Mouse (Mus musculus): ENCODE measurements around the gene Alox15. TPM values are rescaled to one million over a fixed set of nuclear protein-coding genes. Genes with fewer than 3 reads are reported as not detected.

Alox15 gene
- total RNA-seq, 1 experiment = 1.7 TPM

GRCm38 (mm10) chr11:70308296-70308695, 43.5 kb downstream of the Alox15 start:
- Histone ChIP-seq H3K4me3 (ENCODE audit: insufficient read depth in 1 of 2, low read depth in 1 of 2, low read length in 2 of 2, poor library complexity in 1 of 2, severe bottlenecking in 1 of 2) (no peak overlapping the region), H3K9me3 (ENCODE audit: control insufficient read depth, insufficient read depth, low read depth, low read length) (no peaks in the 10 kb centered on the region), H3K27ac (ENCODE audit: insufficient read depth, low read depth, low read length, poor library complexity, severe bottlenecking) (no peak overlapping the region), H3K9ac (ENCODE audit: insufficient read depth, low read depth, low read length, poor library complexity, severe bottlenecking) (no peak overlapping the region), H3K4me1 (ENCODE audit: control insufficient read depth in 2 of 2, insufficient read depth in 2 of 2, low read length in 2 of 2, poor library complexity in 1 of 2) (no peaks in the 10 kb centered on the region), H3K36me3 (ENCODE audit: control insufficient read depth, insufficient read depth, low read length, poor library complexity, severe bottlenecking) (no peaks in the 10 kb centered on the region)
- TF ChIP-seq HCFC1 (IDR thresholded peaks at IDR 0.05; ENCODE audit: borderline replicate concordance, insufficient read depth, low read length) (no peak), ZNF384 (IDR thresholded peaks at IDR 0.05; ENCODE audit: low read depth, low read length) (peak; percentile 43; the same call in 1 of the 2 replicates)
- peak; percentile 26 for DNase-seq (ENCODE audit: low read depth, low spot score)
- in situ Hi-C loops (cut with MboI; ENCODE audit: low sequenced_read_pairs in 2 of 2, unreplicated experiment in 2 of 2) = no loop called here

GRCm38 (mm10) chr11:70306159-70306558, 45.7 kb downstream of the Alox15 start:
- no peak overlapping the region for H3K4me3 ChIP-seq (ENCODE audit: insufficient read depth in 1 of 2, low read depth in 1 of 2, low read length in 2 of 2, poor library complexity in 1 of 2, severe bottlenecking in 1 of 2)
- H3K36me3 ChIP-seq (ENCODE audit: control insufficient read depth, insufficient read depth, low read length, poor library complexity, severe bottlenecking) = no peaks in the 10 kb centered on the region
- no peak overlapping the region for H3K9ac ChIP-seq (ENCODE audit: insufficient read depth, low read depth, low read length, poor library complexity, severe bottlenecking)
- H3K27ac ChIP-seq (ENCODE audit: insufficient read depth, low read depth, low read length, poor library complexity, severe bottlenecking) = no peak overlapping the region
- H3K9me3 ChIP-seq (ENCODE audit: control insufficient read depth, insufficient read depth, low read depth, low read length) = no peaks in the 10 kb centered on the region
- in situ Hi-C loops (cut with MboI; ENCODE audit: low sequenced_read_pairs in 2 of 2, unreplicated experiment in 2 of 2) = no loop called here
- TF ChIP-seq ZC3H11A (IDR thresholded peaks at IDR 0.05; ENCODE audit: borderline replicate concordance, low read depth, low read length) (no peak), ZNF384 (IDR thresholded peaks at IDR 0.05; ENCODE audit: low read depth, low read length) (no peak), CHD2 (IDR thresholded peaks at IDR 0.05; ENCODE audit: low read depth, low read length) (no peak), HCFC1 (IDR thresholded peaks at IDR 0.05; ENCODE audit: borderline replicate concordance, insufficient read depth, low read length) (no peak), MAFK (IDR thresholded peaks at IDR 0.05; ENCODE audit: insufficient read depth, low read depth, low read length) (no peak)
- no peak for DNase-seq (ENCODE audit: low read depth, low spot score)
- H3K4me1 ChIP-seq (ENCODE audit: control insufficient read depth in 2 of 2, insufficient read depth in 2 of 2, low read length in 2 of 2, poor library complexity in 1 of 2) = no peaks in the 10 kb centered on the region

- Histone ChIP-seq H3K9ac (ENCODE audit: insufficient read depth, low read depth, low read length, poor library complexity, severe bottlenecking) (no peak overlapping the region), H3K36me3 (ENCODE audit: control insufficient read depth, insufficient read depth, low read length, poor library complexity, severe bottlenecking) (no peaks in the 10 kb centered on the region), H3K4me1 (ENCODE audit: control insufficient read depth in 2 of 2, insufficient read depth in 2 of 2, low read length in 2 of 2, poor library complexity in 1 of 2) (no peaks in the 10 kb centered on the region), H3K27ac (ENCODE audit: insufficient read depth, low read depth, low read length, poor library complexity, severe bottlenecking) (no peak overlapping the region), H3K4me3 (ENCODE audit: insufficient read depth in 1 of 2, low read depth in 1 of 2, low read length in 2 of 2, poor library complexity in 1 of 2, severe bottlenecking in 1 of 2) (no peak overlapping the region), H3K9me3 (ENCODE audit: control insufficient read depth, insufficient read depth, low read depth, low read length) (no peaks in the 10 kb centered on the region)
- no peak for DNase-seq (ENCODE audit: low read depth, low spot score)
- in situ Hi-C loops (cut with MboI; ENCODE audit: low sequenced_read_pairs in 2 of 2, unreplicated experiment in 2 of 2) = no loop called here
- no peak for TF ChIP-seq CHD2 (IDR thresholded peaks at IDR 0.05; ENCODE audit: low read depth, low read length)
- no peak for TF ChIP-seq HCFC1 (IDR thresholded peaks at IDR 0.05; ENCODE audit: borderline replicate concordance, insufficient read depth, low read length)
- no peak for TF ChIP-seq MAFK (IDR thresholded peaks at IDR 0.05; ENCODE audit: insufficient read depth, low read depth, low read length)
- TF ChIP-seq ZNF384 (IDR thresholded peaks at IDR 0.05; ENCODE audit: low read depth, low read length) = no peak
- TF ChIP-seq ZC3H11A (IDR thresholded peaks at IDR 0.05; ENCODE audit: borderline replicate concordance, low read depth, low read length) = no peak
Measured at GRCm38 (mm10) chr11:70302293-70302692, 49.5 kb downstream of the Alox15 start.

- no peak for TF ChIP-seq HCFC1 (IDR thresholded peaks at IDR 0.05; ENCODE audit: borderline replicate concordance, insufficient read depth, low read length)
- TF ChIP-seq ZNF384 (IDR thresholded peaks at IDR 0.05; ENCODE audit: low read depth, low read length) = no peak
- TF ChIP-seq ZC3H11A (IDR thresholded peaks at IDR 0.05; ENCODE audit: borderline replicate concordance, low read depth, low read length) = no peak
- TF ChIP-seq MAFK (IDR thresholded peaks at IDR 0.05; ENCODE audit: insufficient read depth, low read depth, low read length) = no peak
- no peak for TF ChIP-seq CHD2 (IDR thresholded peaks at IDR 0.05; ENCODE audit: low read depth, low read length)
- Histone ChIP-seq H3K9me3 (ENCODE audit: control insufficient read depth, insufficient read depth, low read depth, low read length) (no peaks in the 10 kb centered on the region), H3K4me1 (ENCODE audit: control insufficient read depth in 2 of 2, insufficient read depth in 2 of 2, low read length in 2 of 2, poor library complexity in 1 of 2) (no peaks in the 10 kb centered on the region), H3K36me3 (ENCODE audit: control insufficient read depth, insufficient read depth, low read length, poor library complexity, severe bottlenecking) (no peaks in the 10 kb centered on the region), H3K4me3 (ENCODE audit: insufficient read depth in 1 of 2, low read depth in 1 of 2, low read length in 2 of 2, poor library complexity in 1 of 2, severe bottlenecking in 1 of 2) (no peak overlapping the region), H3K27ac (ENCODE audit: insufficient read depth, low read depth, low read length, poor library complexity, severe bottlenecking) (no peak overlapping the region), H3K9ac (ENCODE audit: insufficient read depth, low read depth, low read length, poor library complexity, severe bottlenecking) (no peak overlapping the region)
- in situ Hi-C loops (cut with MboI; ENCODE audit: low sequenced_read_pairs in 2 of 2, unreplicated experiment in 2 of 2) = no loop called here
- DNase-seq (ENCODE audit: low read depth, low spot score) = no peak
Measured at GRCm38 (mm10) chr11:70297836-70298454, 53.9 kb downstream of the Alox15 start.

- H3K4me1 ChIP-seq (ENCODE audit: control insufficient read depth in 2 of 2, insufficient read depth in 2 of 2, low read length in 2 of 2, poor library complexity in 1 of 2) = no peaks in the 10 kb centered on the region
- no peak overlapping the region for H3K4me3 ChIP-seq (ENCODE audit: insufficient read depth in 1 of 2, low read depth in 1 of 2, low read length in 2 of 2, poor library complexity in 1 of 2, severe bottlenecking in 1 of 2)
- no peak for DNase-seq (ENCODE audit: low read depth, low spot score)
- H3K9me3 ChIP-seq (ENCODE audit: control insufficient read depth, insufficient read depth, low read depth, low read length) = no peaks in the 10 kb centered on the region
- H3K36me3 ChIP-seq (ENCODE audit: control insufficient read depth, insufficient read depth, low read length, poor library complexity, severe bottlenecking) = no peaks in the 10 kb centered on the region
- H3K27ac ChIP-seq (ENCODE audit: insufficient read depth, low read depth, low read length, poor library complexity, severe bottlenecking) = no peak overlapping the region
- in situ Hi-C loops (cut with MboI; ENCODE audit: low sequenced_read_pairs in 2 of 2, unreplicated experiment in 2 of 2) = no loop called here
- TF ChIP-seq CHD2 (IDR thresholded peaks at IDR 0.05; ENCODE audit: low read depth, low read length) (no peak), ZC3H11A (IDR thresholded peaks at IDR 0.05; ENCODE audit: borderline replicate concordance, low read depth, low read length) (no peak), MAFK (IDR thresholded peaks at IDR 0.05; ENCODE audit: insufficient read depth, low read depth, low read length) (no peak), HCFC1 (IDR thresholded peaks at IDR 0.05; ENCODE audit: borderline replicate concordance, insufficient read depth, low read length) (no peak), ZNF384 (IDR thresholded peaks at IDR 0.05; ENCODE audit: low read depth, low read length) (no peak)
- no peak overlapping the region for H3K9ac ChIP-seq (ENCODE audit: insufficient read depth, low read depth, low read length, poor library complexity, severe bottlenecking)
Measured at GRCm38 (mm10) chr11:70297405-70297804, 54.4 kb downstream of the Alox15 start.

All from ES-E14 (cell line).